Mouse (Mus musculus) C2C12 (cell line): ENCODE measurements around the gene Sod3. TPM values are rescaled to one million over a fixed set of nuclear protein-coding genes. Genes with fewer than 3 reads are reported as not detected.

ENCODE experiments used
- H3K27me3 ChIP-seq: one replicate; pipeline ENCODE4 v1.6.1; 2011; ENCODE audit not compliant: control insufficient read depth, insufficient read depth, insufficient read length
- H3K36me3 ChIP-seq: one replicate; pipeline ENCODE4 v1.6.1; 2011; ENCODE audit not compliant: control insufficient read depth, insufficient read depth
- H3K4me3 ChIP-seq: one replicate; pipeline ENCODE4 v1.5.1; 2011; ENCODE audit warnings: mild to moderate bottlenecking, control low read depth; ENCODE audit not compliant: poor library complexity, insufficient read depth, severe bottlenecking
- H3K79me2 ChIP-seq: one replicate; pipeline ENCODE4 v1.6.1; 2011; ENCODE audit not compliant: control insufficient read depth, insufficient read depth
- H3K79me3 ChIP-seq: one replicate; pipeline ENCODE4 v1.6.1; 2011; ENCODE audit warnings: low read depth, control low read depth
- H3ac ChIP-seq: one replicate; pipeline ENCODE3; 2011; ENCODE audit warnings: low read depth; ENCODE audit not compliant: control insufficient read depth, insufficient read length
- CEBPB ChIP-seq: IDR thresholded peaks from one replicate; pipeline ENCODE4 v1.6.1; 2011; ENCODE audit warnings: low read depth, mild to moderate bottlenecking, control low read depth, moderate library complexity
- CTCF ChIP-seq: IDR thresholded peaks from one replicate; pipeline ENCODE4 v1.5.1; 2011; ENCODE audit not compliant: control insufficient read depth, insufficient read depth, insufficient read length
- FOSL1 ChIP-seq: IDR thresholded peaks from one replicate; pipeline ENCODE4 v1.8.0; 2011; ENCODE audit warnings: mild to moderate bottlenecking, low read length; ENCODE audit not compliant: poor library complexity, insufficient read depth, severe bottlenecking
- MAX ChIP-seq: IDR thresholded peaks from one replicate; pipeline ENCODE4 v1.6.1; 2011; ENCODE audit warnings: mild to moderate bottlenecking, control low read depth
- MYOD1 ChIP-seq: IDR thresholded peaks from one replicate; pipeline ENCODE4 v1.6.1; 2011; ENCODE audit warnings: low read depth; ENCODE audit not compliant: control insufficient read depth, insufficient read length
- MYOG ChIP-seq: IDR thresholded peaks from one replicate; pipeline ENCODE4 v1.6.1; 2011; ENCODE audit not compliant: control insufficient read depth, insufficient read length; ENCODE audit errors: extremely low read depth
- USF1 ChIP-seq: IDR thresholded peaks from one replicate; pipeline ENCODE4 v1.6.1; 2011; ENCODE audit warnings: low read depth, mild to moderate bottlenecking, control low read depth, moderate library complexity
- polyA plus RNA-seq: library from polyadenylated mRNA; unstranded; fragments of >200 nt; fragmentation: generic; extraction: Trizol; gene quantifications from one replicate; pipeline ENCODE4 v1.2.1, GENCODE M21; 2012; ENCODE audit warnings: missing spikeins

Gene Sod3
- polyA plus RNA-seq, 1 experiment, result 1.8 TPM

- Histone ChIP-seq H3K27me3 (no peaks in the 10 kb centered on the region), H3K36me3 (no peaks in the 10 kb centered on the region)
- TF ChIP-seq CEBPB (no peak), CTCF (no peak), USF1 (no peak), FOSL1 (no peak), MAX (no peak), MYOG (no peak), MYOD1 (no peak)
These were observed 6.3 kb upstream of the Sod3 start for GRCm38 (mm10) chr5:52357175-52357754.

GRCm38 (mm10) chr5:52358120-52358519, 5.5 kb upstream of the Sod3 start:
- Histone ChIP-seq H3ac (no peak overlapping the region), H3K4me3 (no peak overlapping the region), H3K36me3 (no peaks in the 10 kb centered on the region), H3K79me2 (no peaks in the 10 kb centered on the region), H3K79me3 (no peaks in the 10 kb centered on the region), H3K27me3 (no peaks in the 10 kb centered on the region)
- TF ChIP-seq MYOG, result no peak
- no peak for TF ChIP-seq USF1
- TF ChIP-seq MYOD1, result no peak
- TF ChIP-seq CEBPB, result no peak
- no peak for TF ChIP-seq FOSL1
- no peak for TF ChIP-seq MAX
- TF ChIP-seq CTCF, result no peak

More at GRCm38 (mm10) chr5:52357175-52357754, 6.3 kb upstream of the Sod3 start:
- Histone ChIP-seq H3K4me3 (no peak overlapping the region), H3ac (no peak overlapping the region), H3K79me3 (no peaks in the 10 kb centered on the region), H3K79me2 (no peaks in the 10 kb centered on the region)

- no peak overlapping the region for H3K4me3 ChIP-seq
- H3K27me3 ChIP-seq, result no peaks in the 10 kb centered on the region
- TF ChIP-seq FOSL1 (no peak), CEBPB (no peak), CTCF (no peak), MYOG (no peak), USF1 (no peak), MYOD1 (no peak), MAX (no peak)
- no peaks in the 10 kb centered on the region for H3K79me2 ChIP-seq
- no peaks in the 10 kb centered on the region for H3K36me3 ChIP-seq
- H3K79me3 ChIP-seq, result no peaks in the 10 kb centered on the region
- no peak overlapping the region for H3ac ChIP-seq
These were observed 3.1 kb upstream of the Sod3 start for GRCm38 (mm10) chr5:52360286-52361049.

GRCm38 (mm10) chr5:52362776-52363467, 669 bp upstream of the Sod3 start:
- Histone ChIP-seq H3K36me3 (no peaks in the 10 kb centered on the region), H3K79me2 (no peaks in the 10 kb centered on the region), H3K4me3 (no peak overlapping the region), H3K27me3 (no peaks in the 10 kb centered on the region), H3K79me3 (no peaks in the 10 kb centered on the region), H3ac (no peak overlapping the region)
- TF ChIP-seq CTCF (no peak), MAX (no peak), MYOG (no peak)

- Histone ChIP-seq H3K36me3 (no peaks in the 10 kb centered on the region), H3K79me2 (no peaks in the 10 kb centered on the region), H3K79me3 (no peaks in the 10 kb centered on the region), H3K27me3 (no peaks in the 10 kb centered on the region), H3ac (no peak overlapping the region), H3K4me3 (no peak overlapping the region)
- no peak for TF ChIP-seq MYOG
- no peak for TF ChIP-seq MYOD1
- no peak for TF ChIP-seq CTCF
- no peak for TF ChIP-seq USF1
- no peak for TF ChIP-seq MAX
- TF ChIP-seq FOSL1, result no peak
- TF ChIP-seq CEBPB, result no peak
These were observed 930 bp downstream of the Sod3 start for GRCm38 (mm10) chr5:52364521-52364920.
